ENCODE assay signal across 16 mouse cellular contexts in the genomic region with DNA sequence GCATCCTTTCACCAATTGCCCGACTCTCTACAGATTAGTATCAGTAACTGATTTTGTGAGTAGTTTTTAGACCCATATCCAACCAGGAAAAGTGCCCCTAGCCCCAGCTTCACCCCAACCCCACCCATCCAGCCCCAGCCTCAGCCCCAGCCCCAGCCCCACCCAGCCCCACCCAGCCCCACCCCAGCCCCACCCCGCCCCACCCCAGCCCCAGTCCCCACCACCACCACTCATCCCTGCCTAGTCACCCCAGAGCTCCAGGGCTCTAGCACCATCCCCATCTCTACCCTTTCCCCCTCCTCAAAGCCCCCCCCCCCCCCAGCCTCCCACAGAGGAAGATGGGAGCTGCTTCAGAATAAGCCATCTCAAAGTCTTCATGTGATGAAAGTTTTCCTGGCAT.
DNase-seq lines count a peak whose midpoint lies in the region; ATAC-seq and TF ChIP-seq lines count a peak whose summit lies in the region.
"Had no signal": no experiment of that assay in that cellular context is flagged by ENCODE, and none has a peak within 500 bp of the region (broad histone marks: within the 10 kb centered on the region; RNA-seq: fewer than 3 reads in every experiment).

No protein-coding gene starts in this region.

- no peaks in the 10 kb centered on the region for H3K36me3 ChIP-seq in heart, embryonic 13.5 days
- H3K36me3 ChIP-seq in ES-E14 (ENCODE audit: control insufficient read depth, insufficient read depth, low read length, poor library complexity, severe bottlenecking) = no peaks in the 10 kb centered on the region
- no peaks in the 10 kb centered on the region for H3K36me3 ChIP-seq in hindbrain, postnatal 0 days (ENCODE audit: insufficient read depth, low read length)
- no peaks in the 10 kb centered on the region for H3K36me3 ChIP-seq in midbrain, embryonic 15.5 days (replicated peaks)
- H3K36me3 ChIP-seq: limb, embryonic 12.5 days had no signal

- H3K9me3 ChIP-seq in heart, embryonic 13.5 days = no peaks in the 10 kb centered on the region
- no peaks in the 10 kb centered on the region for H3K9me3 ChIP-seq in ES-E14 (ENCODE audit: control insufficient read depth, insufficient read depth, low read depth, low read length)
- H3K9me3 ChIP-seq in hindbrain, postnatal 0 days (ENCODE audit: low read length) = no peaks in the 10 kb centered on the region
- H3K9me3 ChIP-seq in midbrain, embryonic 15.5 days = no peaks in the 10 kb centered on the region
- H3K9me3 ChIP-seq: limb, embryonic 12.5 days had no signal

- no peak for TF ChIP-seq CTCF in hindbrain, postnatal 0 days (IDR thresholded peaks at IDR 0.05; ENCODE audit: low read depth)

- DNase-seq in heart, adult 9 months (ENCODE audit: low spot score in 2 of 2) = no peak
- no peak for DNase-seq in ES-E14 (ENCODE audit: low read depth, low spot score)
- no peak for DNase-seq in hindbrain, postnatal 0 days (ENCODE audit: low spot score)
- DNase-seq in right cerebral cortex, adult 2 months (ENCODE audit: low spot score in 2 of 2) = no peak
- DNase-seq in ovary, adult 18-20 months (ENCODE audit: low spot score) = no peak
- no peak for DNase-seq in thymus, postnatal 36 days
- DNase-seq: cerebellum, adult 11 months; heart, postnatal 14 days; kidney, adult 18-20 months; kidney, postnatal 4 days; lung, postnatal 10 days; right cerebral cortex, postnatal 14 days had no signal

- no peak overlapping the region for H3K27ac ChIP-seq in heart, embryonic 13.5 days (replicated peaks)
- H3K27ac ChIP-seq in ES-E14 (ENCODE audit: insufficient read depth, low read depth, low read length, poor library complexity, severe bottlenecking) = peak overlapping the region; percentile 86
- H3K27ac ChIP-seq in hindbrain, postnatal 0 days = no peak overlapping the region
- H3K27ac ChIP-seq in midbrain, embryonic 15.5 days = no peak overlapping the region
- H3K27ac ChIP-seq: limb, embryonic 12.5 days had no signal

- peak overlapping the region; percentile 82 for H3K4me2 ChIP-seq in heart, embryonic 13.5 days
- H3K4me2 ChIP-seq in hindbrain, postnatal 0 days (ENCODE audit: low read depth, low read length) = peak overlapping the region; percentile 81
- peak overlapping the region; percentile 67 for H3K4me2 ChIP-seq in midbrain, embryonic 15.5 days

- peak overlapping the region; percentile 63; the same call in 1 of the 2 replicates for H3K4me3 ChIP-seq in heart, embryonic 13.5 days
- H3K4me3 ChIP-seq in ES-E14 (ENCODE audit: insufficient read depth in 1 of 2, low read depth in 1 of 2, low read length in 2 of 2, poor library complexity in 1 of 2, severe bottlenecking in 1 of 2) = peak overlapping the region; percentile 71 to 83
- peak overlapping the region; percentile 54 for H3K4me3 ChIP-seq in hindbrain, postnatal 0 days (ENCODE audit: low read length)
- no peak overlapping the region for H3K4me3 ChIP-seq in midbrain, embryonic 15.5 days

- H3K4me1 ChIP-seq in heart, embryonic 13.5 days = peaks cover 14% of the 10 kb centered on the region
- peaks cover 5 to 16% of the 10 kb centered on the region in 2 experiments; a peak in 3 of 4 replicates for H3K4me1 ChIP-seq in ES-E14 (ENCODE audit: control insufficient read depth in 2 of 2, insufficient read depth in 2 of 2, low read length in 2 of 2, poor library complexity in 1 of 2)
- H3K4me1 ChIP-seq in hindbrain, postnatal 0 days (ENCODE audit: insufficient read depth, low read length) = no peaks in the 10 kb centered on the region
- H3K4me1 ChIP-seq in midbrain, embryonic 15.5 days = no peaks in the 10 kb centered on the region
- H3K4me1 ChIP-seq: limb, embryonic 12.5 days had no signal

- no peak overlapping the region for H3K9ac ChIP-seq in heart, embryonic 13.5 days
- peak overlapping the region; percentile 81; the same call in 1 of the 2 replicates for H3K9ac ChIP-seq in ES-E14 (ENCODE audit: insufficient read depth, low read depth, low read length, poor library complexity, severe bottlenecking)
- H3K9ac ChIP-seq in hindbrain, postnatal 0 days (replicated peaks; ENCODE audit: low read length) = no peak overlapping the region
- H3K9ac ChIP-seq in midbrain, embryonic 15.5 days = no peak overlapping the region

- H3K27me3 ChIP-seq in heart, embryonic 13.5 days (replicated peaks) = peaks cover 16% of the 10 kb centered on the region
- no peaks in the 10 kb centered on the region for H3K27me3 ChIP-seq in hindbrain, postnatal 0 days (ENCODE audit: insufficient read depth, low read length)
- no peaks in the 10 kb centered on the region for H3K27me3 ChIP-seq in midbrain, embryonic 15.5 days (replicated peaks)

- in situ Hi-C loops in ES-E14 (cut with MboI; ENCODE audit: low sequenced_read_pairs in 2 of 2, unreplicated experiment in 2 of 2) = no loop called here

- 19% methylated on average over 1 of the region's 2 CpGs for WGBS in heart, embryonic 13.5 days
- 35% methylated on average over 2 of the region's 2 CpGs for WGBS in hindbrain, postnatal 0 days
- WGBS in midbrain, embryonic 15.5 days = 47% methylated on average over 1 of the region's 2 CpGs

- ATAC-seq in heart, embryonic 13.5 days (ENCODE audit: extremely low read depth, insufficient number of reproducible peaks, low FRiP score, low TSS enrichment) = no peak
- no peak for ATAC-seq in hindbrain, postnatal 0 days
- no peak for ATAC-seq in midbrain, embryonic 15.5 days (replicated peaks)
- ATAC-seq: activated CD4-positive, CD25-positive, alpha-beta regulatory T cell, adult 4 months had no signal

TF ChIP-seq in ES-E14, 5 proteins besides CTCF, POLR2A, EP300 and RAD21:
- TF ChIP-seq ZC3H11A (IDR thresholded peaks at IDR 0.05; ENCODE audit: borderline replicate concordance, low read depth, low read length) = no peak
- TF ChIP-seq CHD2 (IDR thresholded peaks at IDR 0.05; ENCODE audit: low read depth, low read length) = no peak
- TF ChIP-seq ZNF384 (IDR thresholded peaks at IDR 0.05; ENCODE audit: low read depth, low read length) = no peak
- TF ChIP-seq MAFK (IDR thresholded peaks at IDR 0.05; ENCODE audit: insufficient read depth, low read depth, low read length) = no peak
- TF ChIP-seq HCFC1 (IDR thresholded peaks at IDR 0.05; ENCODE audit: borderline replicate concordance, insufficient read depth, low read length) = no peak
